Mouse (Mus musculus) spleen, adult 2 months (tissue): ENCODE data around the gene Lypla2. TPM values are rescaled to one million over a fixed set of nuclear protein-coding genes. Genes with fewer than 3 reads are reported as not detected.

ENCODE experiments used
- DNase-seq, 2 experiments: peaks; one replicate each; pipeline versions ENCODE4 v3.0.0 to v3.0.0-alpha.2; 2012 to 2021; ENCODE audit warnings: low spot score in 2 of 2, low read depth in 1 of 2
- H3K27ac ChIP-seq: fragments of 200-500 bp; 2 replicates; pipeline ENCODE4 v1.5.1; 2012; ENCODE audit warnings: low read length, inconsistent platforms; ENCODE audit not compliant: insufficient read depth
- H3K27me3 ChIP-seq: fragments of 200-500 bp; 2 replicates; pipeline ENCODE4 v1.6.1; 2012; ENCODE audit warnings: mild to moderate bottlenecking, moderate library complexity, low read length, inconsistent platforms; ENCODE audit not compliant: control insufficient read depth, insufficient read depth
- H3K36me3 ChIP-seq: fragments of 200-500 bp; 2 replicates; pipeline ENCODE4 v1.6.1; 2012; ENCODE audit warnings: mild to moderate bottlenecking, low read length, inconsistent platforms; ENCODE audit not compliant: control insufficient read depth, insufficient read depth
- H3K4me1 ChIP-seq: fragments of 200-500 bp; 2 replicates; pipeline ENCODE4 v1.6.1; 2011; ENCODE audit warnings: inconsistent platforms; ENCODE audit not compliant: control insufficient read depth, insufficient read depth, insufficient read length
- H3K4me3 ChIP-seq: fragments of 200-500 bp; 2 replicates; pipeline ENCODE4 v1.5.1; 2011; ENCODE audit warnings: mild to moderate bottlenecking, inconsistent platforms; ENCODE audit not compliant: insufficient read depth, insufficient read length; ENCODE audit errors: extremely low read depth
- CTCF ChIP-seq: fragments of 200-500 bp; IDR thresholded peaks from 2 replicates; pipeline ENCODE4 v1.5.1; 2011; ENCODE audit warnings: mild to moderate bottlenecking, inconsistent platforms; ENCODE audit not compliant: insufficient read depth, insufficient read length, insufficient replicate concordance; ENCODE audit errors: extremely low read depth
- POLR2A ChIP-seq: fragments of 200-500 bp; IDR thresholded peaks from 2 replicates; pipeline ENCODE4 v1.6.1; 2011; ENCODE audit warnings: low read depth, low read length, inconsistent platforms
- WGBS: fragments of 180-500 bp; shearing (Covaris S2); methylation state at CpG from one replicate; pipeline ENCODE4 v1.1.7; 2018; 5-methylcytosine and 5-hydroxymethylcytosine counted together
- polyA plus RNA-seq: library from polyadenylated mRNA; depleted of rRNA; stranded (reverse); fragments of >200 nt; gene quantifications from 2 replicates; pipeline ENCODE4 v1.2.3, GENCODE M21; 2012

Gene Lypla2
- polyA plus RNA-seq, 1 experiment = 115 TPM

GRCm38 (mm10) chr4:135929405-135929804 is 43.0 kb downstream of the Lypla2 start:
- Histone ChIP-seq H3K4me3 (no peak overlapping the region), H3K36me3 (peaks cover 36% of the 10 kb centered on the region), H3K4me1 (no peaks in the 10 kb centered on the region), H3K27me3 (no peaks in the 10 kb centered on the region), H3K27ac (no peak overlapping the region)
- no peak for TF ChIP-seq POLR2A
- TF ChIP-seq CTCF = no peak
- WGBS = 81% methylated on average over 5 of the region's 5 CpGs
- DNase-seq = no peak

DNA sequence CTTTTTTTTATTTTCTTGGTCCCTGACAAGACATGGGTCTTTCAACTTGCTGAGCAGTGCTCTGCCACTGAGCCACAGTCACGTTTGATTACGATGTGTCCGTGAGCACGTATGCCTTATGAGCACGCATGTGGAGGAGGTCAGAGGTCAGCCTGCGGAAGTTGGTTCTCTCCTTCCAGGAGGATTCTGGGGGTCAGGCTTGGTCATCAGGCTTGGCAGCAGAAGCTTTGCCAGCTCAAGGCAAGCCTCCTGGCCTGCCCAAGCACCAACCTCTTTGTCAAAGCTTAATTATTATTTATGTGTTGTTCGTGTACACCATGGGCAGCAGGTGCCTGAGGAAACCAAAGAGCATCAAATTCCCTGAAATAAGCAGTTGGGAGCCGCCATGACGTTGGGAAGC is 44.0 kb downstream of the Lypla2 start:
- no peaks in the 10 kb centered on the region for H3K4me1 ChIP-seq

DNA sequence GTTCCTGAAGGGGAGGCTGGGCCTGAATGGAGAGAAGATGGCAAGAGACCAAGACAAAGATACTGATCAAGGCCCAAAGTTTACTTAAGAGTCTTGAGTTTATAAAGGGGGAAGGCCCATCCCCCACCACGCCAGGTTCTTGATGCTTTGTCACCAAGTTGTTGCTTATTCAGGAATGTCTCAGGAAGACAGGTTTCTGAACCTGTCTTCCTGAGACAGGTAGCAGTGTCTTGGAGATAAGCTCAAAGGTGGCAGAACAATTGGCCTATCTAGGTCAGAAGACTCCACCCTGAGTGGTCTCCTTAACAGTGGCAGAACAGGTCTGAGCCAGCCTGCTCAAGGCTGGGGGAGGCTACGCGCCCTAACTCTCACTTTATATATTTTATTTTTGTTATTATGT is 45.6 kb downstream of the Lypla2 start:
- no peaks in the 10 kb centered on the region; the same call in 1 of the 2 replicates for H3K4me1 ChIP-seq
- TF ChIP-seq CTCF (no peak), POLR2A (no peak)
- WGBS = 94% methylated on average over 3 of the region's 3 CpGs
- H3K27me3 ChIP-seq = no peaks in the 10 kb centered on the region
- no peak overlapping the region for H3K27ac ChIP-seq
- H3K4me3 ChIP-seq = no peak overlapping the region
- peaks cover 25% of the 10 kb centered on the region for H3K36me3 ChIP-seq
- DNase-seq = no peak

More for the DNA sequence above, 44.0 kb downstream of the Lypla2 start:
- 96% methylated on average over 9 of the region's 9 CpGs for WGBS
- Histone ChIP-seq H3K36me3 (peaks cover 30% of the 10 kb centered on the region), H3K27ac (no peak overlapping the region), H3K27me3 (no peaks in the 10 kb centered on the region), H3K4me3 (no peak overlapping the region)
- TF ChIP-seq CTCF = no peak
- TF ChIP-seq POLR2A = no peak
- DNase-seq = no peak

DNA sequence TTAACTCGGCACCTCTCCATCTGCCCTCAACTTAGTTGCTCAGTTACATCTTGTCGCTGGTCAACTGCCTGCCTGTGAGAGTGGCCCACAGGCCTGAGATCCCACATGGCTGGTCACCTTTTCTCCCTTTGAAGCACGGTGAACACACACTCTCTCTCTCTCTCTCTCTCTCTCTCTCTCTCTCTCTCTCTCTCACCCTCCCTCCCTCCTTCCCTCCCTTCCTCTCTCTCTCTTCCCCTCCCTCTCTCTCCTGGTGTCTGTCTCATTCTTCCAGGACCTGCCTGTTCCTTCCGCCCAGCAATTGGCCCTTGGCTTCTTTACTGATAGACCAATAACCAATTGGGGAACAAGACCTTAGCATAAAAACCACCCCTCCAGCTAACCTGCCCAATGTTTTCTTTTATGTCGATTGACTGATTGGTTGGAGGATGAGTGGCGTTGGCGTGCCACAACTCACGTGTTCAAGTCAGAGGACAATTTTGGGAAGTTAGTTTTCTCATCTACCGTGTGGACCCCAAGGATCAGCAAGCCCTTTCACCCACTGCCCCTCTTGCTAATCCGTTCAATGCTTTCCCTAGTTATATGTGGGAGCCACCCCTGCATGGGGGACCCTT is 46.1 kb downstream of the Lypla2 start:
- no peak overlapping the region for H3K27ac ChIP-seq
- H3K36me3 ChIP-seq = peaks cover 23% of the 10 kb centered on the region

DNA sequence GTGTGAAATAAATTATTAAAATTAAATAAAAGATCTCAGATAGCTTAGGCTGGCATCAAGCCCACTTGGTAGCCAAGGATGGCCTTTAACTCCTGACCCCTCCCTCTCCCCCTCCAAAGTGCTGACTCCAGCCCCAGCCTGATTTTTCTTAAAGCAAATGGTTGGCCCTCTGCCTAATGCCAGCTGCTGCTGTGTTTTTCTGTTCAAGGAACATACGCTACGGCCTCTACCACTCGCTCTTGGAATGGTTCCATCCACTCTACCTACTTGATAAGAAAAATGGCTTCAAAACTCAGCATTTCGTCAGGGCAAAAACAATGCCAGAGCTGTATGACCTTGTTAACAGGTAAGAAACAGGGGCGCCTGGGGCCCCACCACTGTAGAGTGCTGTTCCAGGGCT is 47.1 kb downstream of the Lypla2 start:
- no peak for TF ChIP-seq CTCF
- TF ChIP-seq POLR2A = no peak

More for the DNA sequence above, 46.1 kb downstream of the Lypla2 start:
- Histone ChIP-seq H3K27me3 (no peaks in the 10 kb centered on the region), H3K4me3 (no peak overlapping the region), H3K4me1 (no peaks in the 10 kb centered on the region; the same call in 1 of the 2 replicates)
- DNase-seq = no peak
- TF ChIP-seq POLR2A (no peak), CTCF (no peak)
- WGBS = 89% methylated on average over 10 of the region's 10 CpGs

DNA sequence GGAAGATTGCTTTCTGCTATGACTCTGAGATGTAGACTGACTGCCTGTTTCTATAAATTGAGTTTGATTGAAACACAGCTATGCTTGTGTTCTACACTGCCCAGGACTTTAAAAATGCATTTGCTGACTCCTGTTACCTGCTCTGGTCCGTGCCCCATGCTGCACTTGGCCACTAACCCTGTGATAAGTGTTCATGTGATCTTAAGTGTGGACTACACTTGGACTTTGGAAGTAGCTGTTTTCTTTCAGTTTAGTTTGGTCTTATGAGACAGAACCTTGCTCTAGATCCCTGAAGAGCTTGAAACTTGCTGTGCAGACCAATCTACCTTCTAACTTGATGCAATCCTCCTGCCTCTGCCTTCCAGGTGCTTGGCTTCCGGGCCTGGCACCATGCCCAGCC is 48.0 kb downstream of the Lypla2 start:
- WGBS = 94% methylated on average over 2 of the region's 2 CpGs

More for the DNA sequence above, 47.1 kb downstream of the Lypla2 start:
- Histone ChIP-seq H3K27me3 (no peaks in the 10 kb centered on the region), H3K36me3 (peaks cover 19% of the 10 kb centered on the region), H3K4me1 (no peaks in the 10 kb centered on the region; the same call in 1 of the 2 replicates), H3K4me3 (no peak overlapping the region), H3K27ac (no peak overlapping the region)
- 88% methylated on average over 5 of the region's 5 CpGs for WGBS
- DNase-seq = no peak

DNA sequence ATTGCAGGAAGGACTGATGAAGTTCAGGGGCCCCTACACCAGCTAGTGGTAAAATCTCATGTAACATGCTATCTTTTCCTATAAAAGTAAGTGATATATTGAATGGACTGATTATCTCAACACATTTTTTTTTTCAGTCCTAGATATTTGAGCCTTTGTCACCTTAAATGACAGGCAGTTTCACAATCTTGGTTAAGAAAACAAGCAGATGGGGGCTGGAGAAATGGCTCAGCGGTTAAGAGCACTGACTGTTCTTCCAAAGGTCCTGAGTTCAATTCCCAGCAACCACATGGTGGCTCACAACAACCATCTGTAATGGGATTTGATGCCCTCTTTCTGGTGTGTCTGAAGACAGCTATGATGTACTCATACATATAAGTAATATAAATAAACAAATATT is 50.2 kb downstream of the Lypla2 start:
- 91% methylated on average over 1 of the region's 1 CpGs for WGBS
- Histone ChIP-seq H3K4me1 (peaks cover 17% of the 10 kb centered on the region; the same call in 1 of the 2 replicates), H3K4me3 (no peak overlapping the region), H3K27me3 (no peaks in the 10 kb centered on the region), H3K27ac (no peak overlapping the region), H3K36me3 (peaks cover 19% of the 10 kb centered on the region)
- TF ChIP-seq CTCF (no peak), POLR2A (no peak)
- no peak for DNase-seq

More for the DNA sequence above, 48.0 kb downstream of the Lypla2 start:
- H3K36me3 ChIP-seq = peaks cover 17% of the 10 kb centered on the region
- DNase-seq = no peak
- H3K27ac ChIP-seq = no peak overlapping the region
- H3K4me3 ChIP-seq = no peak overlapping the region
- peaks cover 1% of the 10 kb centered on the region; the same call in 1 of the 2 replicates for H3K4me1 ChIP-seq
- H3K27me3 ChIP-seq = no peaks in the 10 kb centered on the region
- TF ChIP-seq POLR2A (no peak), CTCF (no peak)
